Mouse (Mus musculus): Measurements from ENCODE around the gene Vat1l. TPM values are rescaled to one million over a fixed set of nuclear protein-coding genes. Genes with fewer than 3 reads are reported as not detected.

Gene Vat1l
- polyA plus RNA-seq, 1 experiment from 2014 or later, result 1.1 TPM

Other genes starting within 250 kb of the Vat1l start
- gene Nudt7, start 72.1 kb upstream of the Vat1l start, polyA plus RNA-seq (2016; fragmentation: Nextera tagmentation; extraction: Ambion mirVana), result 6.9 and 9.8 TPM in 2 replicates
- not detected in 2 replicates for gene Clec3a, start 212.5 kb downstream of the Vat1l start, polyA plus RNA-seq (2016; fragmentation: Nextera tagmentation; extraction: Ambion mirVana)
- gene Wwox, start 234.0 kb downstream of the Vat1l start, polyA plus RNA-seq (2016; fragmentation: Nextera tagmentation; extraction: Ambion mirVana), result 7.6 and 8.6 TPM in 2 replicates